Mouse (Mus musculus) gastrocnemius, adult 8-10 months (tissue): ENCODE measurements around the gene Dhx34. TPM values are rescaled to one million over a fixed set of nuclear protein-coding genes. Genes with fewer than 3 reads are reported as not detected.
"Not testable (repeated sequence)": the region's sequence is repeated elsewhere in the genome, so short reads cannot be mapped to it uniquely, and the experiment has no call there.

Source experiments
- DNase-seq, 2 experiments: peaks; one replicate each; pipeline ENCODE4 v3.0.0; 2022; ENCODE audit warnings: low spot score in 2 of 2
- total RNA-seq, 4 experiments: library from RNA; stranded (reverse); gene quantifications; 2 replicates each; pipeline ENCODE4 v1.2.4; 2022

Gene Dhx34
- total RNA-seq: 1 to 10 TPM; 2.5 to 5.2 (median 4.0) TPM

- DNase-seq: peak; percentile 92 to 95
These were observed at the start of gene Dhx34 for GRCm38 (mm10) chr7:16221582-16222272. Gene Dhx34 (minus strand): TSS chr7:16222037.

- no peak for DNase-seq
These were observed 49.3 kb upstream of the Dhx34 start for GRCm38 (mm10) chr7:16271139-16271538.

- DNase-seq: not testable (repeated sequence)
These were observed 44.8 kb upstream of the Dhx34 start for GRCm38 (mm10) chr7:16266593-16266992.

DNA sequence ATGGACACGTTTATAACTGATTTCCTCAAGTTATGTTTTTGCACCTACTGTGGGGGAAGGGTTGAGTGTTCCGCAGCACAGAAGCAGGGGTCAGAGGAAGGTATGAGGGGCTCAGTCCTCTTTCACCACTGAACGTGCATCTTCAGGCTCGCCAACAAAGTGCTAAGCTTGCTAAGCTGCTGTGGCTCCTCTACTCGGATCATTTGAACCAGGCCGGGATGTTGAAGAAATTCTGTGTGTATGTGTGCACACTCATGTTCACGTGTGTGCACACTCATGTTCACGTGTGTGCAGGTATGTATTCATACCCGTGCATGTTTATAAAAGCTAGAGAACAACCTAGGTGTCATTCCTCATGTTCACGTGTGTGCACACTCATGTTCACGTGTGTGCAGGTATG is 44.0 kb upstream of the Dhx34 start:
- DNase-seq: no peak

DNA sequence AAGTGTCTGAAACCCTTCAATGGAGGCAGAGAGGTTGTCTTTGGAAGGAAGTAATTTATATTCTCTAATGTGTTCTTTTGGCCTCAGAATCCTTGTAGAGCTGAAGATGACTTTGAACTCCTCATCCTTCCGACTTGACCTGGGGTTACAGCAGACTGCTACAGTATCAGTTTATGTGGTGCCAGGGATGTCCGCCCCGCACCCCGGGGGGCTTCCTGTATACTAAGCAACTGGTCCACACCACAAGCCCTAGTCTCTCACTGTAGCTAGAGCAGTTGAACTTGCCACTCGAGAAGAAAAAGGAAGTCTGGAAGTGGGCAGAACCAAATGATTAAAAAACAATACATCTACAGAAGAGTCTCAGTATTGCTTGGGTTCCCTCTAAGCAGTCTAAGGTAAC is 42.0 kb upstream of the Dhx34 start:
- DNase-seq: no peak

DNA sequence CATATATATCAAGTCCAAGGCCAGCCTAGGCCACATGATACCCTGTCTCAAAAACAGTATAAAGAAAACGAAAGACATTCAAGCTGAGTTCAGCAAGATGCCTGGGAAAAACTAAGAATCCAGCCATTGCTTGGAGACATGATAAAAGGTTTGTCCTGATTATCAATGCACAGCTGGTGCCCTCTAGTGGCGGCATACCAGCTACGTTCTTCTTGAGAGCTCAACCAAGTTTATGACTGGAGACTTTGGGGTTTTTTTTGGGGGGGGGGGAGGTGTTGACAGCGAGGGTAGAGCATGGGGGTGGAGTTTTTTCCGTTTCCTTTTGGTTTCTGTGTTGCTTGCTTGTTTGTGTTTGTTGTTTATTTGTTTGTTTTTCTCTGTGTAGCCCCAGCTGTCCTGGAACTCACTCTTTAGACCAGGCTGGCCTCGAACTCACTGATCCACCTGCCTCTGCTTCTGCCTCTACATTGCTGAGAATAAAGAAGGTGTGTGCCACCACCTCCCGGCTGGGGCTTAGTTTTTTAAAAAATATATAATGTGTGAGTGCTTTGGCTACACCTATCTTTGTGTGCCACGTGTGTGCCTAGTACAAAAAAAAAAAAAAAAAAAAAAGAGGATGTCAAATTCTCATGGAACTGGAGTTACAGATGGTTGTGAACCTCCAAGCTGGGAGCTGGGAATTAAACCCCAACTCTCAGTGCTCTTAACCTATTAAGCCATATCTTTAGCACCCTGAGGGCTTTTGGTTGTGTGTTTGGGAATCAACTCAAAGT is 41.4 kb upstream of the Dhx34 start:
- peak; percentile 62 to 66 for DNase-seq

GRCm38 (mm10) chr7:16261097-16261496 is 39.3 kb upstream of the Dhx34 start:
- no peak for DNase-seq

GRCm38 (mm10) chr7:16259110-16259590 is 37.3 kb upstream of the Dhx34 start, which contains the start of gene C5ar1:
Gene C5ar1 (minus strand): TSS chr7:16259540.
- no peak for DNase-seq

DNA sequence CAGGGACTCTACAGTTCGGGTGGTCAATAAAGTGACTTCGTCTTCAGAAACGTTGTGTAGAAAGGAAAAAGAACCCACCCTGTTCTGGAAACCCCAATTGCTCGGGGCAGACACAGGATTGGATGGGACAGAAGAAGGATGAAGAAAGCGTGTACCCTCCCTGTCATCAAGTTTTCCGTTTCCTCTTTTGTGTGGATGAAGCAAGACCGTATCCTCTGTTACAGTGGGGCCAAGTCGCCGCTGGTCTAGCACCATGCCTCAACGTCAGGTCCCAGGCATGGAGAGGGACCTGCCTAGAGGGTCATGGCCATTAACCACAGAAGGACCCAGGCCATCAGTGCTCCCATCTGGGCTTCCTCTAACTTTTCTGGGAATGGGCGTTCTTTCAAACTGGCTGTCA is 36.0 kb upstream of the Dhx34 start:
- no peak for DNase-seq

- DNase-seq: not testable (repeated sequence)
These were observed 34.1 kb upstream of the Dhx34 start for GRCm38 (mm10) chr7:16255963-16256362.

GRCm38 (mm10) chr7:16254195-16254594 is 32.4 kb upstream of the Dhx34 start:
- no peak for DNase-seq

DNA sequence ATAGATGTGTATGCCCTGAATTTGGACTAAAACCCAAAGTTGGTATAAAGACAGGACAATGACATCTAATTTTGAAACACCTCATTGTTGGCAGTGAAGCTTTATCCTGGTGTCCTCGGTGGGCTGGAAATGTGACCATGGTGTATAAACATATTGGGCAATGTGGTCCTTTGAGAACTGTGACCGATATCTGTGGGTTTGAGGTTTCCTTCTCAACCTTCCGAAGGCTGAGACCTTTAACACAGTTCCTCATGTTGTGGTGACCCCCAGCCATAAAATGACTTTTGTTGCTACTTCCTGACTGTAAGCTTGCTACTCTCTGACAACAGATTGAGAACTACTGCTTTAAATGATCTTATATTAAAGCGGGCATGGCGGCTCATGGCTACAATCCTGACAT is 28.9 kb upstream of the Dhx34 start:
- DNase-seq: no peak

- DNase-seq: no peak
These were observed 24.1 kb upstream of the Dhx34 start for GRCm38 (mm10) chr7:16245958-16246357.

DNA sequence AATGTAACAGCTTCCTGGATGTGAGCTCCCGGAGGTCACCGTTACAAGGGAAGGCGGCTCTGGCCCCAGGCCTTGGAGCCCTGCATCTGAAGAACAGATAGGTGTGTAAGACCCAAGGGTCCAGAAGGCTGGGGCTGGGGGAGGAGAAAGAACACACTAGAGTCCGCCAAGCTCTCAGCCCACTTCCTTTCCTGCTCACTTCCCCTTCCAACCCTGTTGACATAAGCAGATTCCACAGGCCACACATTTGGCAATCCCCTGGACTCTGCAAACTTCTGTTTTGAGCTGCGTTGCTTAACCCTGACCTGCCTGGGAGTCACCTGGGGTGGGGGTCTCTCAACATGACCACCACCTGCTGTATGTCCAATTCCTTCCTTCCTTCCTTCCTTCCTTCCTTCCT is 22.2 kb upstream of the Dhx34 start, which contains the start of gene C5ar2:
C5ar2 (minus strand) TSS at position 88 of the 400 bp plus-strand sequence.
- DNase-seq: no peak

GRCm38 (mm10) chr7:16242198-16242597 is 20.4 kb upstream of the Dhx34 start:
- DNase-seq: no peak

DNA sequence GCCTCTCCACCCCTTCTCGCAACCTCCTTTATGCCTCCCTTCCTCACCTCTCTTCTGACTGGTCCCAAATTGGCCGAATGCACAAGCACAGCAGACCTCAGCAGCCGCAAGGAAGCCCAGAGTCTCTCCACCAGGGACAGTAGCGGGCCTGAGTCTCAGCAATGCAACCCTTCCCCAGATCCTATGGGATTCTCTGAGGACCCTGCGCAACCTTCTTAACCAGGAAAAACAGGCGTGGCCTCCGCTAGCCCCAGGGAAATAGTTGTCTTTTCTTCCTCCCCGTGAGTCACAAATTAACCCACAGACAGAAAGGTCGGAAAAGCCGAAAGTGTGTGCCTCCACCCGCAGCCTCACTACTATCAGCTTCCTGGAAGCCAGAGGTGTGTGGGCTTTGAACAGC is 19.9 kb upstream of the Dhx34 start:
- no peak for DNase-seq

DNA sequence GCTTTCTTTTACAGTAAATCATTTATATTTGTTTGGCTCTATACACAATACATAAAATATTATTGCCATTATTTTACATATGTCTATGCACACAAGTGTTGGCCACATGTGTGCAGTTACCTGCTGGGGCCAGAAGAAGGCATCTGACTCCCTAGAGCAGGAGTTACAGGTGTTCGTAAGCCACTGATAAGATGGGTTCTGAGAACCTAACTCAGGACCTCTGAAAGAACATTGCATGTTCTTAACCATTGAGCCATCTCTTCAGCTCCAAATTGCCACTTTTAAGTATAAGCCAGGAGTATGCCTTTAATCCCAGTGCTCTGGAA is 19.1 kb upstream of the Dhx34 start:
- no peak for DNase-seq

DNA sequence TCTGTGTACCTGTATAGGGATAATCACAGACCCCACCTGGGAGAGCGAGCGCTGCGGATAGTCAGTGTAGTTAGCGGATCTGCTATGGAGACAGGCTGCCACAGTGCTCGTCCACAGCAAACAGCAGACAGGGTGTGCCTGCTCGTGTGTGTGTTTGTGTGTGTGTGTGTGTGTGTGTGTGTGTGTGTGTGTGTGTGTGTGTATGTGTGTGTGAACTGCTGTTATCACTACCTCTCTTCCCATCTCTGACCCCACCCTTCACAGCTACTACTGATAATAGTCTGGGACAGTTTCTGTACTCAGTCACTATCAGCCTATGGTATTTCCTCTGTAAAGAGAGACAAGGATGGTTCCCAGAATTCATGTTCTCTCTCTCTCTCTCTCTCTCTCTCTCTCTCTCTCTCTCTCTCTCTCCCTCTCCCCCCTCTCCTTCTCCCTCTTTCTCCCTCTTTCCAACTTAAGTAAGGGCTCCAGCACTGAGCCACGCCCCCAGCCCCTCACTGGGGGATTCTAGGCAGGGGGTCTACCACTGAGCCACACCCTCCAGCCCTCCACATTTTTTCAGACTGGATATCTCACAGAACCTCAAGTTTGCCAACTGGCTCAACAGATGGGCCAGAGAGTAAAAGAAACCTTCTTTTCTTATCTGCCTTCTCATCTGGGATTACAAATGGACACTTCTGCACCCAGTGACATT is 18.6 kb upstream of the Dhx34 start:
- no peak for DNase-seq

GRCm38 (mm10) chr7:16239554-16239997 is 17.7 kb upstream of the Dhx34 start:
- peak; percentile 39 to 57 for DNase-seq

DNA sequence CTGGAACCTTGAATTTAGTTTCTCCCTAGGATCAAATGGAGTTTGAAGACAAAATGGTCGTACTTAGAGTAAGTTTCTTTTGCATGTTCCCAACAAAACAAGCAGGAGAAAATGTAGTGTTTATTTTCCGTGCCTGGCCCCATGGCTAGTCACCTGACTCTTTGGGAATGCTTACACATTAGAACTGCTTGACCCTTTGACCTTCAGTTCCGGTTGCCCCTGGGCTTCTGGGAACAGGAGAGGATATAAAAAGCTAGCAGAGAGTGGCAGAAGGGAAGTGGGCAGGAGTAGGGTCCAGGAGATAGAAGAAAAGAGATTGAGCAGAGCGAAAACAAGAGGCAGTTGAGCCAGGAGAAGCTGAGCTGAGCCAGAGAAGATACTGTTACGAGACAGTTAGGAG is 8.0 kb upstream of the Dhx34 start:
- DNase-seq: no peak

- DNase-seq: no peak
These were observed 7.9 kb downstream of the Dhx34 start for GRCm38 (mm10) chr7:16213986-16214385.

DNA sequence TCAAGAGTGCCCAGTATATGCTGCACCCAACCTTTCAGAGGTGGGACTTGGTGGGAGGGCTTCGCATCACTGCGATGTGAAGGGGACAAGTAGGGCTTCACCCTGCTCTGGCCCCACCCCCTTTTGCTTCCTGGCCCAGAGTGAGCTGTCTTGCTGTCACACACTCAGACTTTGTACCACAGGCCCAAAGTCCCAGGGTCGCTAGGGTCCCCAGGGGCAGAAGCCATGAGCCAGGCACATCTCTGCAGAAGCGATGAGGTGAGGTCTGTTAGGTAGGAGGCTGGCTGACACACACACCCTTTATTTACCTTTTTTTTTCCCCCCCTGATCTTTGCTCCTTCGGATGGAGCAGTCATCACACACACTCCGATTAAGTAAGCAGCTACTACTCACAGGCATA is 8.6 kb downstream of the Dhx34 start:
- no peak for DNase-seq
